Mouse (Mus musculus) myocyte (in vitro differentiated cells): ENCODE results near the gene Eid2b. TPM values are rescaled to one million over a fixed set of nuclear protein-coding genes. Genes with fewer than 3 reads are reported as not detected.

Experiments used
- H3K27me3 ChIP-seq: one replicate; pipeline ENCODE4 v1.6.1; 2011; ENCODE audit not compliant: control insufficient read depth, insufficient read depth, insufficient read length
- H3K36me3 ChIP-seq: one replicate; pipeline ENCODE4 v1.6.1; 2011; ENCODE audit not compliant: control insufficient read depth, insufficient read depth
- H3K4me2 ChIP-seq: one replicate; pipeline ENCODE4 v1.6.1; 2011; ENCODE audit warnings: low read depth, control low read depth
- H3K4me3 ChIP-seq: one replicate; pipeline ENCODE4 v1.5.1; 2011; ENCODE audit warnings: mild to moderate bottlenecking, control low read depth, moderate library complexity
- H3K79me2 ChIP-seq: one replicate; pipeline ENCODE4 v1.6.1; 2011; ENCODE audit not compliant: control insufficient read depth, insufficient read depth
- H3ac ChIP-seq: one replicate; pipeline ENCODE4 v1.6.1; 2011; ENCODE audit not compliant: control insufficient read depth, insufficient read length
- CEBPB ChIP-seq: IDR thresholded peaks from 2 replicates; pipeline ENCODE4 v1.6.1; 2011; ENCODE audit warnings: mild to moderate bottlenecking, moderate library complexity; ENCODE audit not compliant: poor library complexity, insufficient read depth, severe bottlenecking
- E2F4 ChIP-seq: IDR thresholded peaks from one replicate; pipeline ENCODE4 v1.6.1; 2011; ENCODE audit warnings: mild to moderate bottlenecking, control low read depth, moderate library complexity; ENCODE audit not compliant: insufficient read depth
- MAX ChIP-seq: IDR thresholded peaks from one replicate; pipeline ENCODE4 v1.6.1; 2011; ENCODE audit warnings: low read depth, mild to moderate bottlenecking, control low read depth
- MYOD1 ChIP-seq, 3 experiments: IDR thresholded peaks; one replicate each; pipeline ENCODE4 v1.6.1; 2011; ENCODE audit warnings: control low read depth in 2 of 3, low read depth in 2 of 3, mild to moderate bottlenecking in 2 of 3, moderate library complexity in 1 of 3; ENCODE audit not compliant: insufficient read length in 2 of 3, control insufficient read depth in 1 of 3
- MYOG ChIP-seq, 3 experiments: IDR thresholded peaks; one replicate each; pipeline ENCODE4 v1.6.1; 2011; ENCODE audit warnings: control low read depth in 2 of 3, low read depth in 2 of 3, mild to moderate bottlenecking in 2 of 3; ENCODE audit not compliant: insufficient read length in 2 of 3, control insufficient read depth in 1 of 3, insufficient read depth in 1 of 3
- POLR2A ChIP-seq: IDR thresholded peaks from one replicate; pipeline ENCODE4 v1.6.1; 2011; ENCODE audit warnings: low read depth, mild to moderate bottlenecking, control low read depth, moderate library complexity; ENCODE audit not compliant: insufficient read length
- POLR2AphosphoS2 ChIP-seq: IDR thresholded peaks from one replicate; pipeline ENCODE4 v1.6.1; 2011; ENCODE audit warnings: low read depth, control low read depth; ENCODE audit not compliant: insufficient read length
- REST ChIP-seq: IDR thresholded peaks from one replicate; pipeline ENCODE4 v1.6.1; 2011; ENCODE audit warnings: mild to moderate bottlenecking, control low read depth, moderate library complexity; ENCODE audit not compliant: insufficient read depth, insufficient read length
- SRF ChIP-seq: IDR thresholded peaks from one replicate; pipeline ENCODE4 v1.6.1; 2011; ENCODE audit warnings: low read depth; ENCODE audit not compliant: control insufficient read depth, insufficient read length
- TCF12 ChIP-seq: IDR thresholded peaks from one replicate; pipeline ENCODE4 v1.6.1; 2011; ENCODE audit warnings: mild to moderate bottlenecking, control low read depth; ENCODE audit not compliant: poor library complexity, insufficient read depth, severe bottlenecking
- TCF3 ChIP-seq: IDR thresholded peaks from one replicate; pipeline ENCODE4 v1.6.1; 2011; ENCODE audit warnings: low read depth, control low read depth; ENCODE audit not compliant: insufficient read length
- USF1 ChIP-seq: IDR thresholded peaks from one replicate; pipeline ENCODE4 v1.6.1; 2011; ENCODE audit warnings: low read depth, mild to moderate bottlenecking, control low read depth, moderate library complexity
- polyA plus RNA-seq: library from polyadenylated mRNA; unstranded; fragments of >200 nt; fragmentation: generic; extraction: Trizol; gene quantifications from one replicate; pipeline ENCODE4 v1.2.1, GENCODE M21; 2012; ENCODE audit warnings: missing spikeins

The Eid2b gene
- polyA plus RNA-seq, 1 experiment, result 6.1 TPM

DNA sequence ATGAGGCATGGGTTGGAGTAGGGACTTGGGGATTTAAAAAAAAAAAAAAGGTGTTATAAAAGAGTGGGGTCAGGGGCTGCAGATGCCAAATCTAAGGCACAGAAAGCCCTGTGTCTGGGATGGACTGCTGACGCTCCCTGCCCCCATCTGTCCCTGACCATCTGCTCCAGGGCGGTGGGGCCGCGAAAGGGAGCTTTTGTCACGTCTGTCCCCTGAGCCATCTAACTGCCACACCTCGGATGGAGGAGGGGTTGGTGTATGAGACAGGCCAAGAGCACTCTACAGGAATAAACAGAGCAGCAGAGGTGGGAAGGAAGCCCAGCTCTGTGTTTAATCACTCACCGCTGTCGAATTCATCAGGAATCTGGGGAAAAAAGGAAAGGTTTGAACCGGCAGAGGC lies 32.2 kb downstream of the Eid2b start:
- no peak overlapping the region for H3ac ChIP-seq

DNA sequence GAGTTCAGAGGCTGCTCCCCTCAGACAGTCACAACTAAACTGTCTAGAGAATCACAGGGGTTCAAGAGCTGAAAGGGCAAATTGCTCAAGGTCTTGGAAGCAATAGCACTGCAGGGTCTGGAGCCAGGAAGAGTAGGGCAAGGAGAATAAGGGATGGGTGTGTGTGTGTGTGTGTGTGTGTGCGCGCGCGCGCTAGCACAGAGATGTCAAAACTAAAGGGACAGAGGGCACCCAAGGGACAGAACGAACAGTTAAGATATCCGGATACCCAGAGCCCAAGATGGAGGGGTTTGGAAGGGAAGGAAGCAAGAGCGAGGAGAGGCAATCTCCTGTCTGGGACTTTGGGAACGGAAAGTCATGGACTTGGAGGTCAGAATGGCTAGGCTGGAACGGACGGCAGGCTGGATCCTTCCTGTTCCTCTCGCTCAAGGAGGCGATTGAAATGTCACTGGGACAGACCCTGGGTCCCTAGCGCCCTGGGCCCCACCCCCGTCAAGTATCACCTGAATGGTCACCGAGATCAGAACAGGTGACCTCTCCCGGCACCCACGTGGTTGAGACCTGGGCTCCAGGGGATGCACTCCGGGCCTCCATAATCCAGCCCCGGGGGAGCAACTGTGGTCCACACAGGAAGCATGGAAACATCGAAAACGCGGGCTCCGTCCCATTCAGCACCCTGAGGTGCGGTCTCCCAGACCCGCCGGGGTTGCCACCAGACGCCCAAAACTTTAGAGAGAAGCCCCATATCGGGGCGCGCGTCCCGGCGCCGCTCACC lies 33.8 kb downstream of the Eid2b start:
- Histone ChIP-seq H3K79me2 (peaks cover 8% of the 10 kb centered on the region), H3K36me3 (no peaks in the 10 kb centered on the region), H3ac (peak overlapping the region; percentile 95), H3K4me3 (peak overlapping the region; percentile 72), H3K4me2 (peak overlapping the region; percentile 82), H3K27me3 (no peaks in the 10 kb centered on the region)
- TF ChIP-seq E2F4 (no peak), POLR2AphosphoS2 (no peak), MAX (no peak), USF1 (no peak), POLR2A (no peak), TCF12 (no peak), SRF (no peak), REST (no peak), MYOG (IDR thresholded peaks at IDR 0.05; ENCODE audit: control insufficient read depth in 1 of 3, insufficient read depth in 1 of 3, insufficient read length in 2 of 3, low read depth in 2 of 3) (no peak), MYOD1 (IDR thresholded peaks at IDR 0.05; ENCODE audit: control insufficient read depth in 1 of 3, insufficient read length in 2 of 3, low read depth in 2 of 3) (no peak), CEBPB (no peak), TCF3 (no peak)

More for the DNA sequence above, 32.2 kb downstream of the Eid2b start:
- peaks cover 8% of the 10 kb centered on the region for H3K79me2 ChIP-seq
- TF ChIP-seq USF1, result no peak
- no peak for TF ChIP-seq POLR2AphosphoS2
- TF ChIP-seq E2F4, result no peak
- no peak for TF ChIP-seq TCF12
- no peaks in the 10 kb centered on the region for H3K36me3 ChIP-seq
- H3K27me3 ChIP-seq, result no peaks in the 10 kb centered on the region
- H3K4me2 ChIP-seq, result no peak overlapping the region
- no peak overlapping the region for H3K4me3 ChIP-seq

DNA sequence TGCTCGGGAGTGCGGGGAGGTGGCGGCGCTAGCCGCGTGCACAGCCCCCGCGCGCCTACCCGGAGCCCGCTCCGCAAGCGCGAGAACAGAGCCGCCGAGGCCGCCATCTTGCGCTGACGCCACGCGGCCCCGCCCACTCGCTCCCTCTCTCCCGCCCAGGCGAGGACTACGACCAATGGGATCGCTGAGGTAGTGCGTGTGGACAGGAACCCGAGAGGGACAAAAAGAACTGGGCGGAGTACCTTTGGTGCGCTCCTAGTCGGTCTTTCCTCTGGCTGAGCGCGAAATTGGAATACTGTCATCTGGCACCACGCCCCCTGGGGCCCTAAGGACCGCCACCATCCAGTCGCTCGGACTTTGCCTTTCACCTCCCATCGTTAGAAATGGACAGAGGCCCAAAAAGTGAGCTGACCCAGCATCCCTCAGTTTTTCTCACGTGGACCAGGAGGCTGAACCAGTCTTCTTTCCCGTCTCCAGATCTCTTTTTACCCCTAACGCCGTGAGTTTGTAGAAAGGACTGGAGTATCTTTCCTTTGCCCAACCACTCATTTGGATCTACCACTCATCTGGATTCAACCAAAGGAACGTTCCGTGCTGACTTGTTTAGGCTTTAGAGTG lies 34.5 kb downstream of the Eid2b start, which contains the start of gene Timm50:
TSS of gene Timm50 (minus strand) at position 147 of the 618 bp plus-strand sequence.
- H3K36me3 ChIP-seq, result no peaks in the 10 kb centered on the region
- peak within 1 kb of the TSS; percentile 95 for H3ac ChIP-seq
- peak within 1 kb of the TSS; percentile 82 for H3K4me2 ChIP-seq
- no peaks in the 10 kb centered on the region for H3K27me3 ChIP-seq
- TF ChIP-seq SRF, result peak; percentile 27
- TF ChIP-seq CEBPB, result no peak
- TF ChIP-seq MYOD1 (IDR thresholded peaks at IDR 0.05; ENCODE audit: control insufficient read depth in 1 of 3, insufficient read length in 2 of 3, low read depth in 2 of 3), result no peak
- TF ChIP-seq POLR2AphosphoS2, result peak; percentile 86
- TF ChIP-seq REST, result no peak
- TF ChIP-seq MYOG (IDR thresholded peaks at IDR 0.05; ENCODE audit: control insufficient read depth in 1 of 3, insufficient read depth in 1 of 3, insufficient read length in 2 of 3, low read depth in 2 of 3), result no peak
- TF ChIP-seq USF1, result no peak
- peak; percentile 91 for TF ChIP-seq E2F4
- TF ChIP-seq MAX, result no peak
- peak; percentile 88 for TF ChIP-seq POLR2A
- no peak for TF ChIP-seq TCF3
- no peak for TF ChIP-seq TCF12
- H3K79me2 ChIP-seq, result peaks cover 8% of the 10 kb centered on the region
- peak within 1 kb of the TSS; percentile 72 for H3K4me3 ChIP-seq

DNA sequence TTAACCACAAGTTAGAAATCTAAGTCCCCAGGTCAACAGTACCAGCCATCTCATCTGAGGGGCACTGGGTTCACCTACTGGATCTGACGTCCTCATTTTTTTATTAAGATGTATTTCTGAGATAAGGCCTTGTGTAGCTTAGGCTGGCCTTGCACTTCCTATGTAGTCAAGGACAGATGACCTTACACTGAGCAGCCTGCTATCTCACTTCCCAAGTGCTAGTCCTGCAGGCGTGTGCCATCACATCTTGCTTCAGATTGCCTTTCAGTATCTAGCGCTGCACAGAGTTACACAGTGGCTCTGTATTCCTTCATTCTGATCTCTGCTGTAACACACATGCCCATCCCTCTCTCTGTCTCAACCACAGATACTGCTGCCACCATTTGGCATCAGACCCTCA lies 40.5 kb downstream of the Eid2b start:
- H3K4me2 ChIP-seq, result no peak overlapping the region
- H3K27me3 ChIP-seq, result no peaks in the 10 kb centered on the region
- H3K79me2 ChIP-seq, result no peaks in the 10 kb centered on the region
- no peak for TF ChIP-seq CEBPB
- no peak overlapping the region for H3K4me3 ChIP-seq
- peaks cover 35% of the 10 kb centered on the region for H3K36me3 ChIP-seq
- H3ac ChIP-seq, result no peak overlapping the region

GRCm38 (mm10) chr7:28318714-28319113 lies 41.2 kb downstream of the Eid2b start:
- TF ChIP-seq MYOD1 (IDR thresholded peaks at IDR 0.05; ENCODE audit: control insufficient read depth in 1 of 3, insufficient read length in 2 of 3, low read depth in 2 of 3), result no peak
- no peak for TF ChIP-seq POLR2A
- no peak for TF ChIP-seq SRF
- no peak for TF ChIP-seq TCF12
- TF ChIP-seq POLR2AphosphoS2, result no peak
- no peak for TF ChIP-seq CEBPB
- TF ChIP-seq MAX, result no peak
- no peak for TF ChIP-seq E2F4
- TF ChIP-seq TCF3, result no peak
- no peak for TF ChIP-seq USF1
- no peak for TF ChIP-seq MYOG (IDR thresholded peaks at IDR 0.05; ENCODE audit: control insufficient read depth in 1 of 3, insufficient read depth in 1 of 3, insufficient read length in 2 of 3, low read depth in 2 of 3)
- TF ChIP-seq REST, result no peak
- Histone ChIP-seq H3K4me3 (no peak overlapping the region), H3K79me2 (no peaks in the 10 kb centered on the region), H3K36me3 (peaks cover 35% of the 10 kb centered on the region), H3K27me3 (no peaks in the 10 kb centered on the region), H3ac (no peak overlapping the region), H3K4me2 (no peak overlapping the region)
